Mouse (Mus musculus) heart, postnatal 0 days (tissue): ENCODE results near the gene Anapc1. TPM values are rescaled to one million over a fixed set of nuclear protein-coding genes. Genes with fewer than 3 reads are reported as not detected.

Experiments used
- ATAC-seq: fragments of 200-750 bp; cut with Nextera tagmentation; 2 replicates; pipeline ENCODE4 v1.8.0; 2017; ENCODE audit warnings: low read depth, moderate number of reproducible peaks, moderate library complexity; ENCODE audit not compliant: insufficient read depth
- DNase-seq: peaks from one replicate; pipeline ENCODE4 v3.0.0-alpha.2; 2016; ENCODE audit warnings: low spot score
- H3K27ac ChIP-seq: fragments of 300-500 bp; sonication (generic); 2 replicates; pipeline ENCODE4 v1.5.1; 2014; ENCODE audit warnings: low read depth, mild to moderate bottlenecking
- H3K27me3 ChIP-seq: fragments of 300-500 bp; sonication (generic); 2 replicates; pipeline ENCODE4 v1.6.1; 2014; ENCODE audit warnings: low read length, mixed read lengths; ENCODE audit not compliant: control insufficient read depth, insufficient read depth
- H3K36me3 ChIP-seq: fragments of 300-500 bp; sonication (generic); replicated peaks from 2 replicates; pipeline ENCODE4 v1.6.1; 2014; ENCODE audit warnings: low read length, mixed read lengths; ENCODE audit not compliant: control insufficient read depth, insufficient read depth
- H3K4me1 ChIP-seq: fragments of 300-500 bp; sonication (generic); 2 replicates; pipeline ENCODE4 v1.6.1; 2014; ENCODE audit warnings: antibody characterized with exemption; ENCODE audit not compliant: control insufficient read depth, insufficient read depth
- H3K4me2 ChIP-seq: fragments of 300-500 bp; sonication (generic); 2 replicates; pipeline ENCODE4 v1.6.1; 2014; ENCODE audit warnings: low read depth, mild to moderate bottlenecking, low read length, moderate library complexity
- H3K4me3 ChIP-seq: fragments of 300-500 bp; sonication (generic); 2 replicates; pipeline ENCODE4 v1.5.1; 2014; ENCODE audit warnings: low read depth, low read length
- H3K9ac ChIP-seq: fragments of 300-500 bp; sonication (generic); replicated peaks from 2 replicates; pipeline ENCODE4 v1.6.1; 2014; ENCODE audit warnings: low read depth, low read length, mixed read lengths
- H3K9me3 ChIP-seq: fragments of 300-500 bp; sonication (generic); replicated peaks from 2 replicates; pipeline ENCODE4 v1.6.1; 2016; ENCODE audit warnings: low read length; ENCODE audit not compliant: control insufficient read depth
- CTCF ChIP-seq: IDR thresholded peaks from 2 replicates; pipeline ENCODE4 v1.5.1; 2016; ENCODE audit warnings: antibody characterized with exemption, control low read depth, low read depth
- EP300 ChIP-seq: IDR thresholded peaks from 2 replicates; pipeline ENCODE4 v1.6.1; 2016; ENCODE audit warnings: antibody characterized with exemption, low read depth
- WGBS: fragments of 180-500 bp; shearing (Covaris S2); extraction: QIAGEN DNeasy Blood & Tissue Kit; methylation state at CpG from one replicate; pipeline ENCODE4 v1.1.7; 2014; 5-methylcytosine and 5-hydroxymethylcytosine counted together
- polyA plus RNA-seq: library from polyadenylated mRNA; unstranded; fragments of >200 nt; fragmentation: Nextera tagmentation; extraction: Ambion mirVana; gene quantifications from 2 replicates; pipeline ENCODE4 v1.2.1, GENCODE M21; 2015
- total RNA-seq: library from RNA; depleted of rRNA; stranded (reverse); fragments of >200 nt; gene quantifications from 2 replicates; pipeline ENCODE4 v1.2.3, GENCODE M21; 2014; ENCODE audit warnings: low replicate concordance

Anapc1 gene
- total and polyA plus RNA-seq, 2 experiments from 2014 or later: 16.1 to 69.5 TPM

GRCm38 (mm10) chr2:128709264-128709663 is 22.1 kb upstream of the Anapc1 start:
- Histone ChIP-seq H3K9ac (no peak overlapping the region), H3K36me3 (no peaks in the 10 kb centered on the region), H3K27ac (no peak overlapping the region), H3K27me3 (no peaks in the 10 kb centered on the region), H3K4me3 (no peak overlapping the region), H3K9me3 (no peaks in the 10 kb centered on the region), H3K4me2 (no peak overlapping the region), H3K4me1 (no peaks in the 10 kb centered on the region; the same call in 1 of the 2 replicates)
- ATAC-seq (no peak), DNase-seq (no peak)
- TF ChIP-seq EP300 (no peak), CTCF (no peak)
- 67% methylated on average over 6 of the region's 6 CpGs for WGBS

GRCm38 (mm10) chr2:128704474-128704873 is 17.3 kb upstream of the Anapc1 start:
- DNase-seq (peak; percentile 30), ATAC-seq (no peak)
- WGBS: 79% methylated on average over 3 of the region's 3 CpGs
- no peaks in the 10 kb centered on the region for H3K36me3 ChIP-seq
- no peaks in the 10 kb centered on the region; the same call in 1 of the 2 replicates for H3K4me1 ChIP-seq
- H3K27ac ChIP-seq: no peak overlapping the region
- TF ChIP-seq CTCF: no peak
- TF ChIP-seq EP300: no peak
- H3K27me3 ChIP-seq: no peaks in the 10 kb centered on the region
- no peak overlapping the region for H3K4me2 ChIP-seq
- no peak overlapping the region for H3K4me3 ChIP-seq
- H3K9me3 ChIP-seq: no peaks in the 10 kb centered on the region
- H3K9ac ChIP-seq: no peak overlapping the region

- DNase-seq: peak; percentile 40
- Histone ChIP-seq H3K36me3 (no peaks in the 10 kb centered on the region), H3K4me3 (peak overlapping the region; percentile 72), H3K4me2 (peak overlapping the region; percentile 82), H3K9ac (peak overlapping the region; percentile 63), H3K9me3 (no peaks in the 10 kb centered on the region), H3K27ac (peak overlapping the region; percentile 91), H3K4me1 (no peaks in the 10 kb centered on the region), H3K27me3 (no peaks in the 10 kb centered on the region)
- peak; percentile 16 for ATAC-seq
- no peak for TF ChIP-seq EP300
- TF ChIP-seq CTCF: no peak
- WGBS: 2% methylated on average over 24 of the region's 24 CpGs
Observed at GRCm38 (mm10) chr2:128699201-128699885, 12.2 kb upstream of the Anapc1 start.

- Histone ChIP-seq H3K4me1 (no peaks in the 10 kb centered on the region), H3K9ac (peak within 1 kb of the TSS; percentile 63), H3K4me3 (peak within 1 kb of the TSS; percentile 72), H3K9me3 (no peaks in the 10 kb centered on the region), H3K4me2 (peak within 1 kb of the TSS; percentile 82), H3K27ac (peak within 1 kb of the TSS; percentile 91), H3K36me3 (no peaks in the 10 kb centered on the region), H3K27me3 (no peaks in the 10 kb centered on the region)
- DNase-seq (peak; percentile 95), ATAC-seq (peak; percentile 95)
- TF ChIP-seq CTCF: no peak
- TF ChIP-seq EP300: no peak
- under 1% methylated on average over 30 of the region's 30 CpGs for WGBS
Observed at GRCm38 (mm10) chr2:128698693-128699181, 11.5 kb upstream of the Anapc1 start, which contains the start of gene Mertk. Gene Mertk, plus strand, starts transcription at chr2:128698956.

GRCm38 (mm10) chr2:128698140-128698692 is 11.0 kb upstream of the Anapc1 start:
- Histone ChIP-seq H3K4me1 (no peaks in the 10 kb centered on the region), H3K4me2 (peak overlapping the region; percentile 82), H3K9ac (peak overlapping the region; percentile 63), H3K36me3 (no peaks in the 10 kb centered on the region), H3K9me3 (no peaks in the 10 kb centered on the region), H3K27ac (peak overlapping the region; percentile 91), H3K4me3 (peak overlapping the region; percentile 72), H3K27me3 (no peaks in the 10 kb centered on the region)
- TF ChIP-seq CTCF (peak; percentile 97), EP300 (peak; percentile 69; the same call in 1 of the 2 replicates)
- peak; percentile 90 for ATAC-seq
- WGBS: under 1% methylated on average over 14 of the region's 14 CpGs
- peak; percentile 93 for DNase-seq
